In genomic region chr1:154727696-154728095, GRCm38 (mm10) we compare ENCODE assay signal across 28 mouse cellular contexts.
"Had no signal": no experiment of that assay in that cellular context is flagged by ENCODE, and none has a peak within 500 bp of the region (broad histone marks: within the 10 kb centered on the region; RNA-seq: fewer than 3 reads in every experiment).

No protein-coding gene starts in this region.

- DNase-seq: heart, postnatal 10 days; heart, postnatal 14 days; heart, postnatal 36 days; heart, postnatal 4 days; kidney, adult 11 months; kidney, adult 18-20 months; kidney, adult 2 months; kidney, adult 8-10 months; kidney, adult 9 months; kidney, postnatal 10 days; kidney, postnatal 14 days; kidney, postnatal 25 days; kidney, postnatal 36 days; kidney, postnatal 4 days; layer of hippocampus, adult 9-11 months; layer of hippocampus, postnatal 36 days had no signal

- H3K9me3 ChIP-seq: heart, embryonic 12.5 days; heart, embryonic 13.5 days; heart, embryonic 15.5 days; hindbrain, embryonic 10.5 days; hindbrain, embryonic 12.5 days; hindbrain, embryonic 13.5 days; hindbrain, embryonic 15.5 days; intestine, embryonic 15.5 days; kidney, embryonic 15.5 days had no signal

- H3K4me3 ChIP-seq: heart, embryonic 12.5 days; heart, embryonic 13.5 days had no signal

- H3K36me3 ChIP-seq: heart, embryonic 12.5 days; heart, embryonic 13.5 days; heart, embryonic 15.5 days; hindbrain, embryonic 10.5 days; hindbrain, embryonic 12.5 days; hindbrain, embryonic 13.5 days; hindbrain, embryonic 15.5 days; intestine, embryonic 15.5 days; kidney, embryonic 15.5 days had no signal

- H3K27ac ChIP-seq: heart, embryonic 13.5 days; heart, embryonic 15.5 days; hindbrain, embryonic 10.5 days; hindbrain, embryonic 12.5 days; hindbrain, embryonic 14.5 days; hindbrain, embryonic 15.5 days; hindbrain, postnatal 0 days; intestine, embryonic 15.5 days; kidney, embryonic 15.5 days; kidney, postnatal 0 days had no signal

- H3K9ac ChIP-seq: heart, embryonic 12.5 days; heart, embryonic 13.5 days; heart, embryonic 15.5 days; hindbrain, embryonic 12.5 days; intestine, embryonic 15.5 days; kidney, embryonic 15.5 days had no signal
